Mouse (Mus musculus): ENCODE results near the gene Olfr1349.

DNA sequence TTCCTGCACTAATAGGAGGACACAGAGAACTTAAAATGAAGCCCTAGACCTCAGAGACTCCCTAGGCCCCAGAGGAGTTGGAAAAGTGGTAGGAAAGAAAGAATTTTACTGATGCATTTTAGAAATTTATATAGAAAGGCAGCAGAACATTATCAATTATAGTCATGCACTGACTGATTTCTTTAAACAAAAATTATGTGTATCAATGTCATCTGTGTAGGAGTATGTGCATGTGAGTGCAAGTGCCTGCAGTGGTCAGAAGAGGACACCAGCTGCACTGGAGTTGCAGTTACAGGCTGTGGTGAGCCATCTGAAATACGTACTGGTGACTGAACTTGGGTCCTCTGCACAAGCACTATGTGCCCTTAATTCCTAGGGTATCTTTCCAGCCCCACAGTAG, 23.1 kb downstream of the Olfr1349 start, which contains the start of gene Olfr1347:
- TF ChIP-seq CTCF (IDR thresholded peaks at IDR 0.05; ENCODE audit: low read depth, low read length) = no peak
- TF ChIP-seq POLR2A (IDR thresholded peaks at IDR 0.05; ENCODE audit: borderline replicate concordance, low read depth, low read length) = no peak

Data from bone marrow macrophage, adult 2 months (primary cell).